Mouse (Mus musculus) midbrain, embryonic 14.5 days (tissue): ENCODE data around the gene Rab23. TPM values are rescaled to one million over a fixed set of nuclear protein-coding genes. Genes with fewer than 3 reads are reported as not detected.
"Not testable (repeated sequence)": the region's sequence is repeated elsewhere in the genome, so short reads cannot be mapped to it uniquely, and the experiment has no call there.

Source experiments
- ATAC-seq: fragments of 200-750 bp; cut with Nextera tagmentation; 2 replicates; pipeline ENCODE4 v1.8.0; 2017; ENCODE audit warnings: moderate number of reproducible peaks, moderate library complexity; ENCODE audit not compliant: low FRiP score, low TSS enrichment
- DNase-seq: peaks from one replicate; pipeline ENCODE4 v3.0.0-alpha.2; 2015
- H3K27ac ChIP-seq: fragments of 300-500 bp; sonication (generic); replicated peaks from 2 replicates; pipeline ENCODE4 v1.5.1; 2014; ENCODE audit warnings: mild to moderate bottlenecking, low read depth, low read length, moderate library complexity
- H3K27me3 ChIP-seq: fragments of 300-500 bp; sonication (generic); 2 replicates; pipeline ENCODE4 v1.6.1; 2014; ENCODE audit warnings: low read length, control low read depth, mixed read lengths; ENCODE audit not compliant: control insufficient read depth, insufficient read depth
- H3K36me3 ChIP-seq: fragments of 300-500 bp; sonication (generic); 2 replicates; pipeline ENCODE4 v1.6.1; 2014; ENCODE audit warnings: low read length, control low read depth; ENCODE audit not compliant: control insufficient read depth, insufficient read depth
- H3K4me1 ChIP-seq: fragments of 300-500 bp; sonication (generic); 2 replicates; pipeline ENCODE4 v1.6.1; 2014; ENCODE audit warnings: mild to moderate bottlenecking, antibody characterized with exemption, low read length, control low read depth; ENCODE audit not compliant: control insufficient read depth, insufficient read depth
- H3K4me2 ChIP-seq: fragments of 300-500 bp; sonication (generic); 2 replicates; pipeline ENCODE4 v1.6.1; 2014; ENCODE audit warnings: mild to moderate bottlenecking, low read length, moderate library complexity
- H3K4me3 ChIP-seq: fragments of 300-500 bp; sonication (generic); replicated peaks from 2 replicates; pipeline ENCODE4 v1.5.1; 2014; ENCODE audit warnings: low read depth, low read length
- H3K9ac ChIP-seq: fragments of 300-500 bp; sonication (generic); replicated peaks from 2 replicates; pipeline ENCODE4 v1.6.1; 2014; ENCODE audit warnings: mild to moderate bottlenecking, low read length, moderate library complexity
- H3K9me3 ChIP-seq: fragments of 300-500 bp; sonication (generic); 2 replicates; pipeline ENCODE4 v1.6.1; 2016; ENCODE audit warnings: low read length, control low read depth, mixed read lengths; ENCODE audit not compliant: control insufficient read depth
- WGBS: fragments of 180-500 bp; shearing (Covaris S2); extraction: QIAGEN DNeasy Blood & Tissue Kit; methylation state at CpG from one replicate; pipeline ENCODE4 v1.1.7; 2014; 5-methylcytosine and 5-hydroxymethylcytosine counted together
- polyA plus RNA-seq: library from polyadenylated mRNA; unstranded; fragments of >200 nt; fragmentation: Nextera tagmentation; extraction: Ambion mirVana; gene quantifications from 2 replicates; pipeline ENCODE4 v1.2.1, GENCODE M21; 2014

Rab23 gene
- polyA plus RNA-seq, 1 experiment from 2014 or later = 29.9 TPM

DNA sequence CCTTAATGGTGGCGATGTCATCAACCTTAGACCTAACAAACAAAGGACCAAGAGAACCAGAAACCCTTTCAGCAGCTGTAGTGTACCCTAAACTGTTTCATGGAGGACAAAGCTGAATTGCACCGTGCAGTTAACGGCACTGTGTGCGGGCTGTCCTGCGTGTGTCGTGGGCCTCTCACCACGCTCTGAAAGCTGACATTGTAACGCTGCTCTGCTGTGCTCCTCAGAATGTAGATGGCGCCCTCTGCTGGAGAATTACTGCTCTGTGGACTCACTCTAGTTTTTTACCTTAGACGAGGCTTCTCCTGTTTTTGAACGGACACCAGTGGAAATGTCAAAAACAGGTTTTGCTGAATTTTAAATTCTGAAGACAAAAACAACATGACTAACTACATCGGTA, 19.6 kb downstream of the Rab23 start:
- no peak overlapping the region for H3K4me3 ChIP-seq
- no peaks in the 10 kb centered on the region for H3K4me1 ChIP-seq
- WGBS = 33% methylated on average over 12 of the region's 12 CpGs
- no peaks in the 10 kb centered on the region for H3K9me3 ChIP-seq
- ATAC-seq (peak; percentile 78), DNase-seq (peak; percentile 95)
- H3K27me3 ChIP-seq = no peaks in the 10 kb centered on the region
- H3K36me3 ChIP-seq = peaks cover 62% of the 10 kb centered on the region
- no peak overlapping the region for H3K27ac ChIP-seq
- no peak overlapping the region for H3K4me2 ChIP-seq
- H3K9ac ChIP-seq = no peak overlapping the region

DNA sequence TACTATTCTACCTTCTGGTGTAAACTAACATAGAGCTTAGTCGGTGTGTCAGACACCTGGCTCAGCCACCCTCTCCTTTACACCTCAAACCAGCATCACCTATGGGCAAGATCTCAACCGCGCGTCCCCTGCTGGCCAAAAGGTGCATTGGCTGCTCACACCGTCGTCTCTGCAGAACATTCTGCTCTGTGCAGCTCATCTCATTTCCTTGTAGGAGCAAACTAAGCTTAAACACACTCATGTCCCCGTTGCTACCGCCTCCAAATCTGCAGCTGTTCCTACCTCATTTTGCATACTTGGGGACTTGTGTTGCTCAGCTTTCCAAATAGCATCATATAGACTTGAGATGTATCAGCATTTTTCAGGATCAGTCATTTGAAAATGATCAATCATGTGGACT, 23.2 kb downstream of the Rab23 start:
- Histone ChIP-seq H3K4me1 (no peaks in the 10 kb centered on the region), H3K9ac (no peak overlapping the region), H3K9me3 (no peaks in the 10 kb centered on the region), H3K4me2 (no peak overlapping the region), H3K4me3 (no peak overlapping the region), H3K27ac (no peak overlapping the region), H3K36me3 (peaks cover 29% of the 10 kb centered on the region), H3K27me3 (no peaks in the 10 kb centered on the region)
- WGBS = 17% methylated on average over 8 of the region's 8 CpGs
- ATAC-seq (no peak), DNase-seq (peak; percentile 37)

DNA sequence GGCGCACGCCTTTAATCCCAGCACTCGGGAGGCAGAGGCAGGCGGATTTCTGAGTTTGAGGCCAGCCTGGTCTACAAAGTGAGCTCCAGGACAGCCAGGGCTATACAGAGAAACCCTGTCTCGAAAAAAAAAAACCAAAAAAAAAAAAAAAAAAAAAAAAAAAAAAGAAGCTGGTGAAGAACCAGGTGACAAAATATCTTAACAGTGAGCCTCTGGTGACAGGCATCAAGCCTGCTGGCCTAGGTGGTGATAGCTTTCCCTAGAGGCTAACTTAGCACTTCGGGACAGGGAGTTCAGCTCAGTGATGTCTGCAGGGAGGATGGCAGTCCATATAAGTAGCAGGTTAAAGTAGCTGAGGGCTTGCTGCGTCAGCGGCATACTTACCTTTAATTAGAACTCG, 25.1 kb downstream of the Rab23 start:
- WGBS = 95% methylated on average over 9 of the region's 9 CpGs
- DNase-seq, ATAC-seq: not testable (repeated sequence)

DNA sequence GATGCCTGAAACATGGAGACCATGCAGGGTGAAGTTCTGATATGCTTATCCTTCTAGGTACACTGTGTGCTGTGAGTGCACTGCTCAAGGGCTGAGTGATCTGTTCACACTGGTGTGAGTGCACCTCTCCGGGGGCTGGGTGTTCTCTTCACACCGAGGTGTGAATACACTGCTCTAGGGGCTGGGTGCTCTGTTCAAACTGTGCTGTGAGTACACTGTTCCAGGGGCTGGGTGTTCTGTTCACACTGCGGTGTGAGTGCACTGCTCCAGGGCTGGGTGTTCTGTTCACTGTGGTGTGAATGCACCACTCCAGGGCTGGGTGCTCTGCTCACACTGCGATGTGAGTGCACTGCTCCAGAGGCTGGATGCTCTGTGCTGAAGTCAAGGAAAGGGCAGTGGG, 26.2 kb downstream of the Rab23 start:
- H3K9me3 ChIP-seq = no peaks in the 10 kb centered on the region
- H3K27me3 ChIP-seq = no peaks in the 10 kb centered on the region
- H3K4me3 ChIP-seq = no peak overlapping the region
- no peaks in the 10 kb centered on the region for H3K4me1 ChIP-seq
- no peak overlapping the region for H3K4me2 ChIP-seq
- ATAC-seq (no peak), DNase-seq (no peak)
- no peak overlapping the region for H3K27ac ChIP-seq
- WGBS = 95% methylated on average over 4 of the region's 4 CpGs
- no peak overlapping the region for H3K9ac ChIP-seq
- peaks cover 7% of the 10 kb centered on the region for H3K36me3 ChIP-seq

More for the DNA sequence above, 25.1 kb downstream of the Rab23 start:
- not testable (repeated sequence) for H3K27me3 ChIP-seq, H3K4me3 ChIP-seq, H3K27ac ChIP-seq, H3K4me1 ChIP-seq, H3K9ac ChIP-seq, H3K9me3 ChIP-seq, H3K4me2 ChIP-seq
- peaks cover 16% of the 10 kb centered on the region for H3K36me3 ChIP-seq

- H3K4me3 ChIP-seq = no peak overlapping the region
- no peaks in the 10 kb centered on the region for H3K27me3 ChIP-seq
- no peaks in the 10 kb centered on the region for H3K4me1 ChIP-seq
- ATAC-seq (no peak), DNase-seq (no peak)
- WGBS = 96% methylated on average over 11 of the region's 11 CpGs
- no peaks in the 10 kb centered on the region for H3K9me3 ChIP-seq
- H3K4me2 ChIP-seq = no peak overlapping the region
- no peaks in the 10 kb centered on the region for H3K36me3 ChIP-seq
- no peak overlapping the region for H3K9ac ChIP-seq
- H3K27ac ChIP-seq = no peak overlapping the region
Observed at GRCm38 (mm10) chr1:33749109-33749508, 29.4 kb downstream of the Rab23 start.

GRCm38 (mm10) chr1:33749709-33750108, 30.0 kb downstream of the Rab23 start:
- not testable (repeated sequence) for H3K9me3 ChIP-seq, H3K36me3 ChIP-seq, ATAC-seq, H3K27me3 ChIP-seq, H3K27ac ChIP-seq, H3K4me3 ChIP-seq, H3K4me2 ChIP-seq, H3K9ac ChIP-seq, H3K4me1 ChIP-seq, DNase-seq
- 82% methylated on average over 4 of the region's 4 CpGs for WGBS

GRCm38 (mm10) chr1:33751283-33751682, 31.6 kb downstream of the Rab23 start:
- no peak overlapping the region for H3K4me2 ChIP-seq
- H3K4me3 ChIP-seq = no peak overlapping the region
- no peaks in the 10 kb centered on the region for H3K9me3 ChIP-seq
- H3K27me3 ChIP-seq = no peaks in the 10 kb centered on the region
- peak; percentile 11 for DNase-seq
- no peak for ATAC-seq
- no peak overlapping the region for H3K27ac ChIP-seq
- no peak overlapping the region for H3K9ac ChIP-seq
- no peaks in the 10 kb centered on the region for H3K36me3 ChIP-seq
- H3K4me1 ChIP-seq = no peaks in the 10 kb centered on the region
- WGBS = 83% methylated on average over 10 of the region's 10 CpGs

- Histone ChIP-seq H3K9ac (no peak overlapping the region), H3K4me2 (no peak overlapping the region), H3K27ac (no peak overlapping the region), H3K36me3 (no peaks in the 10 kb centered on the region), H3K4me1 (0 out of 2 replicates have a peak, but pooled peaks cover 5% of the 10 kb centered on the region), H3K9me3 (no peaks in the 10 kb centered on the region), H3K27me3 (no peaks in the 10 kb centered on the region), H3K4me3 (no peak overlapping the region)
- ATAC-seq (no peak), DNase-seq (no peak)
- 97% methylated on average over 17 of the region's 17 CpGs for WGBS
Observed at GRCm38 (mm10) chr1:33754089-33754488, 34.4 kb downstream of the Rab23 start.

- Histone ChIP-seq H3K4me3 (no peak overlapping the region), H3K4me2 (no peak overlapping the region), H3K9me3 (no peaks in the 10 kb centered on the region), H3K27ac (no peak overlapping the region), H3K36me3 (peaks cover 2% of the 10 kb centered on the region; the same call in 1 of the 2 replicates), H3K4me1 (0 out of 2 replicates have a peak, but pooled peaks cover 5% of the 10 kb centered on the region), H3K9ac (no peak overlapping the region), H3K27me3 (no peaks in the 10 kb centered on the region)
- ATAC-seq (no peak), DNase-seq (no peak)
- 82% methylated on average over 21 of the region's 21 CpGs for WGBS
Observed at GRCm38 (mm10) chr1:33754965-33755735, 35.5 kb downstream of the Rab23 start.
